ENCODE assay signal across 7 mouse cellular contexts in genomic region chr12:52005877-52006632, GRCm38 (mm10). TPM values are rescaled to one million over a fixed set of nuclear protein-coding genes. Genes with fewer than 3 reads are reported as not detected.
A peak's percentile ranks its signal among the peaks of the same experiment; 100 is the strongest.
DNase-seq lines count a peak whose midpoint lies in the region; ATAC-seq lines count a peak whose summit lies in the region.

Gene Dtd2, minus strand, starts transcription at chr12:52006501.

- ATAC-seq in intestine, embryonic 15.5 days: peak; percentile 98

- intact Hi-C loops in left cerebral cortex, postnatal 25 days (cut with DNase I): no loop called here

- H3K4me1 ChIP-seq in intestine, embryonic 15.5 days (replicated peaks): no peaks in the 10 kb centered on the region
- H3K4me1 ChIP-seq in midbrain, embryonic 10.5 days: peaks cover 28% of the 10 kb centered on the region

- H3K4me3 ChIP-seq in intestine, embryonic 15.5 days (replicated peaks): peak within 1 kb of the TSS; percentile 72
- H3K4me3 ChIP-seq in midbrain, embryonic 10.5 days: peak within 1 kb of the TSS; percentile 80

- H3K9ac ChIP-seq in intestine, embryonic 15.5 days: peak within 1 kb of the TSS; percentile 84

- 2% methylated on average over 46 of the region's 46 CpGs for WGBS in intestine, embryonic 15.5 days
- WGBS in midbrain, embryonic 10.5 days: 2% methylated on average over 46 of the region's 46 CpGs

- H3K27me3 ChIP-seq in intestine, embryonic 15.5 days (replicated peaks): no peaks in the 10 kb centered on the region
- no peaks in the 10 kb centered on the region for H3K27me3 ChIP-seq in midbrain, embryonic 10.5 days (ENCODE audit: low read depth, poor library complexity, severe bottlenecking)

- H3K4me2 ChIP-seq in intestine, embryonic 15.5 days (replicated peaks): peak within 1 kb of the TSS; percentile 53

- H3K27ac ChIP-seq in intestine, embryonic 15.5 days: peak within 1 kb of the TSS; percentile 81
- H3K27ac ChIP-seq in midbrain, embryonic 10.5 days (replicated peaks): peak within 1 kb of the TSS; percentile 92

- H3K9me3 ChIP-seq in intestine, embryonic 15.5 days: no peaks in the 10 kb centered on the region
- H3K9me3 ChIP-seq in midbrain, embryonic 10.5 days (replicated peaks): no peaks in the 10 kb centered on the region

- no peaks in the 10 kb centered on the region for H3K36me3 ChIP-seq in intestine, embryonic 15.5 days
- H3K36me3 ChIP-seq in midbrain, embryonic 10.5 days: peaks cover 5% of the 10 kb centered on the region

- peak; percentile 94 to 97 for DNase-seq in adrenal gland, adult (ENCODE audit: inconsistent age in 2 of 2, low spot score in 1 of 2)
- DNase-seq in embryo, embryonic 10.5 days (ENCODE audit: low spot score): peak; percentile 95
- peak; percentile 89 for DNase-seq in gastrocnemius, postnatal 25 days
- DNase-seq in left cerebral cortex, postnatal 25 days (ENCODE audit: low spot score in 2 of 2): peak; percentile 92 to 93
- peak; percentile 92 for DNase-seq in midbrain, embryonic 10.5 days (ENCODE audit: low spot score)
- DNase-seq in right cerebral cortex, postnatal 4 days: peak; percentile 97

RNA-seq across cellular contexts. Expression of gene Dtd2, which starts in this region (rescaled TPM):
- 1 to 10 TPM; 3.9 to 4.0 TPM for total RNA-seq in gastrocnemius, postnatal 25 days (2021)
- polyA plus RNA-seq in intestine, embryonic 15.5 days (2015; fragmentation: Nextera tagmentation; extraction: Ambion mirVana): 24.8 and 26.5 TPM in 2 replicates
- 10 to 100 TPM in 1 of 2 experiments, 1 to 10 TPM in 1; 8.8 to 10.9 TPM for total RNA-seq in left cerebral cortex, postnatal 25 days (2021)
- 30.5 and 31.8 TPM in 2 replicates for polyA plus RNA-seq in midbrain, embryonic 10.5 days (2016; fragmentation: Nextera tagmentation; extraction: Ambion mirVana)

Comparison
In these comparisons a context has a peak if more than half of its experiments do, and no peak if none do; other contexts are left out.
1. Peak in every context shown above with its lines: DNase-seq, ATAC-seq, H3K4me3 ChIP-seq and H3K27ac ChIP-seq.